Mouse (Mus musculus): ENCODE data around the gene Dbndd2.

- TF ChIP-seq MAFK (IDR thresholded peaks at IDR 0.05; ENCODE audit: insufficient read depth, low read depth, low read length) (no peak), ZC3H11A (IDR thresholded peaks at IDR 0.05; ENCODE audit: borderline replicate concordance, low read depth, low read length) (no peak), ZNF384 (IDR thresholded peaks at IDR 0.05; ENCODE audit: low read depth, low read length) (peak; percentile 64), CHD2 (IDR thresholded peaks at IDR 0.05; ENCODE audit: low read depth, low read length) (no peak), HCFC1 (IDR thresholded peaks at IDR 0.05; ENCODE audit: borderline replicate concordance, insufficient read depth, low read length) (no peak)
Observed at GRCm38 (mm10) chr2:164455421-164456190, 30.3 kb upstream of the Dbndd2 start.
